Mouse (Mus musculus) megakaryocyte progenitor cell, adult 5-6 weeks (primary cell): Measurements from ENCODE around the gene Commd2. TPM values are rescaled to one million over a fixed set of nuclear protein-coding genes. Genes with fewer than 3 reads are reported as not detected.

Experiments used
- ATAC-seq: replicated peaks from 2 replicates; pipeline ENCODE4 v1.8.0; 2016; ENCODE audit warnings: mild to moderate bottlenecking, moderate TSS enrichment, inconsistent platforms; ENCODE audit not compliant: poor library complexity
- total RNA-seq, 2 experiments: library from RNA; stranded (forward) in 1 of 2; stranded (reverse) in 1 of 2; fragments of 157-497, 149-512 nt in 1 of 2; fragments of 200-1000 nt in 1 of 2; gene quantifications; 2 replicates each; pipeline versions ENCODE4 v1.2.3 to v1.2.4; 2015 to 2017

The Commd2 gene
- total RNA-seq, 2 experiments from 2014 or later, result 16.2 to 38.8 TPM

GRCm38 (mm10) chr3:57619718-57620117, 31.8 kb downstream of the Commd2 start:
- ATAC-seq, result no peak

GRCm38 (mm10) chr3:57615652-57616051, 35.9 kb downstream of the Commd2 start:
- ATAC-seq, result no peak

DNA sequence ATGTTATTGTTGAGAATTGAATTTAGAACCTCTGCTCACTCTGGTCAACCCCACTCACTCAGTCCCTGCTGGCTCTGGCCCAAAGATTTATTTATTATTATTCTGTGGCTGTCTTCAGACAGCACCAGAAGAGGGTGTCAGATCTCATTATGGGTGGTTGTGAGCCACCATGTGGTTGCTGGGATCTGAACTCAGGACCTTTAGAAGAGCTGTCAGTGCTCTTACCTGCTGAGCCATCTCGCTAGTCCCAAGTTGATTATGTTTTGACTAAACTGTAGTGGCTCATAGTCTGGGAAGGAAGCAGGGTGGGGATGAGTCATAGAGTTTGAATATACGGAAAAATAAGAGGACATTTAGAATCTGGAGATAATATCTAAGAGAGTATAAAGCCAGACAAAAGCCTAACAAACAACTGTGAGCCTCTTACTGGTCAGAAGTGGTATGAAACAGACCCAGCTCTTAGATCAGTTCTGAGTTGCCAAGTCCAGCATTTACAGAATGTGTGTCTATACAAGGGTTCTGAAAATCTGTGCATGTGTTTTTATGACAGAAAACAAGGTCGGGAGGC, 39.0 kb downstream of the Commd2 start:
- ATAC-seq, result no peak

- no peak for ATAC-seq
Measured at GRCm38 (mm10) chr3:57611776-57612175, 39.7 kb downstream of the Commd2 start.

- ATAC-seq, result no peak
Measured at GRCm38 (mm10) chr3:57604618-57605015, 46.9 kb downstream of the Commd2 start.

DNA sequence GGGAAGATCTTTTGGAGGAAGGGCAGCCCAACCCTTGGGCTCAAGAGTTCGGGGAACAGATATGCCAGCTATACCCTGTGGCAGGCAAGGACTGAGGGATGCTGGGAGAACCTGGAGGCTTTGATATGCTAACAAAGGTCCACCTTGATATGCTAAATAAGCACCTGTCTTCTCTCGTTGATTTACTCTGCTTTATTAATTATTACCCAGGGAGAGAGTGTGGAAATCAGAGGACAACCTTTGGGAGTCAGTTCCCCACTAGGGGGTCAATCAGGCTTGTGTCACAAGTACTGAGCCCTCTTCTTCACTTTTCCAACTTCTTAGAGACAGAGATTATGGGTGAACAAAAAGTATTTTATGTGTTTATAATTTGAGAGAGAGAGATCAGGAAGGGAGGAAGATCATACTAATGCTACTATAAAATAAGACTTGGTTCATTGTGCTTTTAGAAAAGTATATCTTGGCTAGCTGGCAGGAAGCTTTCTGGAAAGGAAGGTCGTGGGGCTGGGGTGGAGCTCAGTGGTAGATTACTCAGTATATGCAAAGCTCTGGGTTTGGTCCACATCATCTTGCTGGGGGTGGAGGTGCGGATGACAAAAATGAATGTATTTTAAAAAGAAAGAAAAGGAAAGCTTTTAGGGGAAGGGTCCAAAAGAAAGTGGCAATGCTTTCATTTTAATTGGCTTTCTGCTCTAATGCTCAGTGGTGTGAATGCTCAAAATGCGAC, 47.5 kb downstream of the Commd2 start:
- ATAC-seq, result no peak

- ATAC-seq, result no peak
Measured at GRCm38 (mm10) chr3:57602610-57603009, 48.9 kb downstream of the Commd2 start.

DNA sequence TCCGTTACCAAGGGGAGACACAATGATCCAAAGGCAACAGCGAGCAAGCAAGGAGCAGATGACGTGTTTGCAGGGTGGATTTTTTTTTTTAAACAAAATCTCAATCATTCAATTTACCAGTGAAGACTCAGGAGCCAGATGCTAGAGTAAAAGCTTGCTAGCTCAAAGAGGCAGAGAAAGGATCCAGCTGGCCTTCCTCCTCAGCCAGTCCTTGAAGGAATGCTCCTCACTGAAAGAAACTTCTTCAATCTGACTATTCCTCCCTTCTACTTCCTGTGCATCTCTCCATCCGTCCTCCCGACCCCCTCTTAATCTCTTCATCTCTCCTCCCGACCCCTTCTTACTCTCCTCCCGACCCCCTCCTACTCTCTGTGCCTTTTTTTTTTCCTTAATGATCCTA, 54.9 kb downstream of the Commd2 start:
- no peak for ATAC-seq

DNA sequence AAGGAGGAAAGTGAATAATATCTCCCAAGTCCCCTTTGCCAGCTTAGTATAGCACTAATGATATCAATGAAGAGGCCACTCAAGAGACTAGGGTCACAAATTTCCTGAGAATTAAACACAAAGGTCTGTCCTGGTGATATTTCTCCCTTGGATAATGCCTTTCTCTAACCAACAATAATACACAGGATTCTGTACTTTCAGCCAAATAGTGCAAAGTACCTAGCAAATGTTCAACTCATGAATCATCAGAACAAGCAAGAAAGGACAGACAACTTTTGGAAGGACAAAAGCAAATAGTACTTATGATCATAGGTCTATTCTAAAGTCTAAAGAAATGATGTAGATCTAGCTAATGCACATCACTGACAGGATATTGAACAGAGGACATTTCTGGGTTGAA, 56.0 kb downstream of the Commd2 start:
- no peak for ATAC-seq

Other genes starting within 250 kb of the Commd2 start
- gene Tm4sf4, start 226.4 kb downstream of the Commd2 start, total RNA-seq (2015), result not detected in 2 replicates
- gene Tm4sf4, start 226.4 kb downstream of the Commd2 start, total RNA-seq (2017), result not detected in 2 replicates
- gene Wwtr1, start 75.8 kb downstream of the Commd2 start, total RNA-seq (2015), result not detected in 2 replicates
- not detected in 2 replicates for gene Wwtr1, start 75.8 kb downstream of the Commd2 start, total RNA-seq (2017)
- 0.10 TPM in 1 of 2 replicates, not detected in the other for gene Ankub1, start 41.1 kb upstream of the Commd2 start, total RNA-seq (2015)
- gene Ankub1, start 41.1 kb upstream of the Commd2 start, total RNA-seq (2017), result not detected in 2 replicates
- gene Rnf13, start 84.3 kb upstream of the Commd2 start, total RNA-seq (2015), result 56.9 and 60.7 TPM in 2 replicates
- 44.1 and 50.4 TPM in 2 replicates for gene Rnf13, start 84.3 kb upstream of the Commd2 start, total RNA-seq (2017)
- gene Pfn2, start 196.4 kb upstream of the Commd2 start, total RNA-seq (2015), result 0.20 TPM in 1 of 2 replicates, not detected in the other
- 0.17 and 0.29 TPM in 2 replicates for gene Pfn2, start 196.4 kb upstream of the Commd2 start, total RNA-seq (2017)